12 mouse cellular contexts compared by ENCODE assay signal in the genomic region with DNA sequence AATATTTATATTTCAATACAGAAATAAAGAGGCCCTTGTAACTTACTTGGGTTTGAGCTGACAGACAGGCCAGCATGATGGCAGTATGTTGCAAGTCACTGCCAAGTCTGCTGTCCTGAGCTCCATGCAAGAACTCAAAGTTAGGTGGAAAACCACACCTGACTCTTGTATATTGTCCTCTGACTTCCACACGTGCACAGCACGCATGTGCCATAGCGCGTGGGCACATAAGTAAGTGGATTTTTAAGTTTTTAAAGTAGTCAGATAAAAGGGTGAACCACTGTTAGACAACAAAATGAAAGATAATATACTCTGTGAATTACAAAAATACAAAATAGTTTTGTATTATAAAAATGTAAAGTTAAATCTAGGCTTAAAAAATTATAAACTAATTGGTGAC.
DNase-seq lines count a peak whose midpoint lies in the region; ATAC-seq and TF ChIP-seq lines count a peak whose summit lies in the region.
"Had no signal": no experiment of that assay in that cellular context is flagged by ENCODE, and none has a peak within 500 bp of the region (broad histone marks: within the 10 kb centered on the region; RNA-seq: fewer than 3 reads in every experiment).

No protein-coding gene starts in this region.

- 20% methylated on average over 4 of the region's 4 CpGs for WGBS in bone marrow, adult 2 months
- WGBS in liver, embryonic 14.5 days (ENCODE audit: insufficient replicate concordance) = 55% methylated on average over 4 of the region's 4 CpGs
- 91% methylated on average over 4 of the region's 4 CpGs for WGBS in midbrain, embryonic 10.5 days

- no peak for TF ChIP-seq CTCF in bone marrow, adult 2 months (IDR thresholded peaks at IDR 0.05; ENCODE audit: control insufficient read depth, insufficient read depth, low read length)
- TF ChIP-seq CTCF in liver, embryonic 14.5 days (IDR thresholded peaks at IDR 0.05; ENCODE audit: low read depth) = no peak

- H3K9me3 ChIP-seq in megakaryocyte, embryonic 14.5 days = no peaks in the 10 kb centered on the region
- no peaks in the 10 kb centered on the region for H3K9me3 ChIP-seq in liver, embryonic 14.5 days (ENCODE audit: control insufficient read depth, low read length)
- no peaks in the 10 kb centered on the region for H3K9me3 ChIP-seq in midbrain, embryonic 10.5 days (replicated peaks)
- H3K9me3 ChIP-seq: forebrain, embryonic 15.5 days had no signal

- H3K36me3 ChIP-seq in megakaryocyte, embryonic 14.5 days (replicated peaks; ENCODE audit: low read length) = peaks cover 60% of the 10 kb centered on the region
- H3K36me3 ChIP-seq in liver, embryonic 14.5 days (replicated peaks; ENCODE audit: control insufficient read depth, insufficient read depth, low read depth) = no peaks in the 10 kb centered on the region
- H3K36me3 ChIP-seq in midbrain, embryonic 10.5 days = no peaks in the 10 kb centered on the region
- H3K36me3 ChIP-seq: forebrain, embryonic 15.5 days had no signal

- peak overlapping the region; percentile 91 for H3K4me3 ChIP-seq in megakaryocyte, embryonic 14.5 days (replicated peaks)
- peak overlapping the region; percentile 16 for H3K4me3 ChIP-seq in bone marrow, adult 2 months (replicated peaks; ENCODE audit: control insufficient read depth, low read depth, low read length)
- peak overlapping the region; percentile 45 to 73; a peak in 3 of 4 replicates for H3K4me3 ChIP-seq in liver, embryonic 14.5 days (ENCODE audit: insufficient read depth in 1 of 2, low read depth in 2 of 2, low read length in 2 of 2)
- H3K4me3 ChIP-seq in midbrain, embryonic 10.5 days = no peak overlapping the region
- H3K4me3 ChIP-seq: forebrain, embryonic 15.5 days had no signal

- no peak overlapping the region; the same call in 1 of the 2 replicates for H3K9ac ChIP-seq in liver, embryonic 14.5 days (replicated peaks)
- H3K9ac ChIP-seq: forebrain, embryonic 15.5 days had no signal

- H3K4me2 ChIP-seq in liver, embryonic 14.5 days (ENCODE audit: low read depth) = peak overlapping the region; percentile 75
- H3K4me2 ChIP-seq: forebrain, embryonic 15.5 days had no signal

- no peak for DNase-seq in liver, embryonic 14.5 days (ENCODE audit: low read depth in 3 of 3, low spot score in 3 of 3)
- no peak for DNase-seq in midbrain, embryonic 10.5 days (ENCODE audit: low spot score)
- no peak for DNase-seq in cerebellum, postnatal 36 days
- no peak for DNase-seq in adrenal gland, postnatal 14 days
- DNase-seq: heart, adult 18-20 months; kidney, adult 8-10 months; lung, adult 18-20 months had no signal

- H3K27me3 ChIP-seq in megakaryocyte, embryonic 14.5 days (replicated peaks) = no peaks in the 10 kb centered on the region
- no peaks in the 10 kb centered on the region for H3K27me3 ChIP-seq in liver, embryonic 14.5 days (ENCODE audit: control insufficient read depth, insufficient read depth, low read length)
- no peaks in the 10 kb centered on the region for H3K27me3 ChIP-seq in midbrain, embryonic 10.5 days (ENCODE audit: low read depth, poor library complexity, severe bottlenecking)
- H3K27me3 ChIP-seq: forebrain, embryonic 15.5 days; Patski had no signal

- no peak for TF ChIP-seq POLR2A in bone marrow, adult 2 months (IDR thresholded peaks at IDR 0.05; ENCODE audit: borderline replicate concordance, control insufficient read depth, low read depth, low read length)

- peaks cover 78% of the 10 kb centered on the region for H3K4me1 ChIP-seq in megakaryocyte, embryonic 14.5 days
- peaks cover 5% of the 10 kb centered on the region for H3K4me1 ChIP-seq in bone marrow, adult 2 months (ENCODE audit: control insufficient read depth, insufficient read depth, low read length)
- H3K4me1 ChIP-seq in liver, embryonic 14.5 days (replicated peaks; ENCODE audit: control insufficient read depth in 2 of 2, insufficient read depth in 2 of 2, low read length in 1 of 2) = peaks cover 0 to 24% of the 10 kb centered on the region in 2 experiments; a peak in 2 of 4 replicates
- H3K4me1 ChIP-seq in midbrain, embryonic 10.5 days = peaks cover 16% of the 10 kb centered on the region

- no peak overlapping the region for H3K27ac ChIP-seq in bone marrow, adult 2 months (ENCODE audit: control insufficient read depth, insufficient read depth, low read depth, low read length, poor library complexity)
- H3K27ac ChIP-seq in liver, embryonic 14.5 days = no peak overlapping the region
- H3K27ac ChIP-seq in midbrain, embryonic 10.5 days (replicated peaks) = no peak overlapping the region
- H3K27ac ChIP-seq: forebrain, embryonic 15.5 days had no signal

- no peak for ATAC-seq in megakaryocyte, adult 5-6 weeks (ENCODE audit: poor library complexity, severe bottlenecking)
- ATAC-seq in liver, embryonic 14.5 days (ENCODE audit: insufficient read depth) = no peak
- ATAC-seq: forebrain, embryonic 15.5 days had no signal

- TF ChIP-seq EP300 in liver, embryonic 14.5 days (IDR thresholded peaks at IDR 0.05; ENCODE audit: low read depth) = no peak
